Mouse (Mus musculus) layer of hippocampus, adult 2 months (tissue): ENCODE measurements around the gene Prr5. TPM values are rescaled to one million over a fixed set of nuclear protein-coding genes. Genes with fewer than 3 reads are reported as not detected.
"Not testable (repeated sequence)": the region's sequence is repeated elsewhere in the genome, so short reads cannot be mapped to it uniquely, and the experiment has no call there.

Source experiments
- DNase-seq, 2 experiments: peaks; one replicate each; pipeline ENCODE4 v3.0.0; 2022; ENCODE audit warnings: low spot score in 2 of 2
- H3K27ac ChIP-seq: fragments of 200-600 bp; 2 replicates; pipeline ENCODE4 v1.8.1; 2022
- H3K4me3 ChIP-seq: fragments of 200-600 bp; 2 replicates; pipeline ENCODE4 v1.8.1; 2022; ENCODE audit warnings: mild to moderate bottlenecking
- CTCF ChIP-seq: fragments of 200-600 bp; conservative IDR thresholded peaks from 2 replicates; pipeline ENCODE4 v1.8.1; 2022; ENCODE audit warnings: antibody characterized with exemption, mild to moderate bottlenecking, moderate library complexity
- total RNA-seq, 2 experiments: library from RNA; stranded (reverse); gene quantifications; 2 replicates each; pipeline ENCODE4 v1.2.3; 2021

The Prr5 gene
- total RNA-seq, 2 experiments from 2014 or later: 15.5 to 16.9 TPM

DNA sequence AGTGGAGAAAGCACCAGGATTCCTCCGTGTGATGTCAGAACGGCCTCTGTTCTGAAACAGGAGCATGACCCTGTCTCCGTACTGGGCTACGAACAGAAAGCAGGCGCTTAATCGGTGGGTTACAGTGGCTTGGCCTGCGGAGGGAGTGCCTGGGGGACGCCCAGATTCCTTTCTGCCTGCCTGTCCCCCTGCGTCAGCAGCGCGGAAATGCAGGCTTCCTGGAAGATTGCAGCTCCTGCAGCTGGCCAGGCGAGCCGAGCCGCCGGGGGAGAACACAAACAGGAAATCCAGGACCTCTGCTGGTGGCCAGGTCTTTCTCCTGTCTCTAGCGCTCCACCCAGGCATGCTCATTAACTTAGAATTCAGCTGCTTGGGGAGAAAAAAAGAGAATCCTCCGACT is 45.3 kb downstream of the Prr5 start:
- peak overlapping the region; percentile 19; the same call in 1 of the 2 replicates for H3K4me3 ChIP-seq
- peak in 1 of 2 experiments; percentile 22 for DNase-seq
- TF ChIP-seq CTCF: peak; percentile 62
- H3K27ac ChIP-seq: peak overlapping the region; percentile 53; the same call in 1 of the 2 replicates

- no peak for TF ChIP-seq CTCF
- DNase-seq: no peak
- Histone ChIP-seq H3K27ac (peak overlapping the region; percentile 53; the same call in 1 of the 2 replicates), H3K4me3 (peak overlapping the region; percentile 19; the same call in 1 of the 2 replicates)
These were observed 45.7 kb downstream of the Prr5 start for GRCm38 (mm10) chr15:84715132-84715531.

DNA sequence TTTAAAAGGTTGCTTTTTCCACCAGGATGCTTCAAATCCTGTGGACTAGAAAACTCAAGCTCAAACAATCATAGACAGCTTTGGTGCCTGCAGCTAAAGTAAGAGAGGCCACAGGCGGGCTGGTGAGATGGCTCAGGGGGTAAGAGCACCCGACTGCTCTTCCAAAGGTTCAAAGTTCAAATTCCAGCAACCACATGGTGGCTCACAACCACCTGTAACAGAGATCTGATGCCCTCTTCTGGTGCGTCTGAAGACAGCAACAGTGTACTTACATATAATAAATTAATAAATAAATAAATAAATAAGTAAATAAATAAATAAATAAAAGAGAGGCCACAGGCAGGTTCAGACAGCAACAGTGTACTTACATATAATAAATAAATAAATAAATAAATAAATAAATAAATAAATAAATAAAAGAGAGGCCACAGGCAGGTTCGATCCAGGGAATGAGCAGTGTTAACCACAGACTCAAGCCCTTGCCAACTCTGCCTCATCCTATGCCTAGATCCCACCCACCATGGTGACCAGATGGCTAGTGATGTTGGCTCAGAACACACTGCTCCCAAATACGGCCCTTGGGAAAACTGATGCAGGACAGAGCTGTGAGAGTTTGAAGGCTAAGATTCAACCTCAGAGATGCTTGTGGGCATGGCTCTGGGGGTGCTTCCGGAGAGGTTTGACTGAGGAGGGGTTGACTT is 48.3 kb downstream of the Prr5 start:
- not testable (repeated sequence) for DNase-seq, H3K4me3 ChIP-seq, H3K27ac ChIP-seq
- TF ChIP-seq CTCF: peak; percentile 38

GRCm38 (mm10) chr15:84718785-84719184 is 49.4 kb downstream of the Prr5 start:
- Histone ChIP-seq H3K27ac (no peak overlapping the region), H3K4me3 (no peak overlapping the region)
- peak; percentile 36 for TF ChIP-seq CTCF
- no peak for DNase-seq

DNA sequence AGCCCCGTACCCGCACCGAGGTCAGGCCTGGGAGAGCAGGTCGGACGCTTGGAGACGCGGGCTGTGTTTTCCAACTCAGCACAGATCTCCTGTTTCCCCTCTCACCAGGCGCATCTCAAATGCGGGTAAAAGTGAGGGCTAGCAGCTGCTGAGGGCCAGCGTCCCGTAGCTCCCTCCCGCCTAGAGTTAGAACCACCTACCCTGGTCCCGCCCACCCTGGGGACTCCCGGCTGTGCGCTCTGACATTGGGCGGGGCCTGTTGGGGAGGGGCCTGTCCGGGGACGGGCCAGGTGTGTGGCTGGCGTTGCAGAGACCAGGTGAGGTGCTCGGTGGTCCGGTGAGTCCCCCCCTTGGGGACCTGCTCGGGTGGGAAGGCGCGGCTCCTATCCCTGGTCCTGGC is 50.4 kb downstream of the Prr5 start, which contains the start of gene Arhgap8:
TSS of gene Arhgap8 (plus strand) at position 262 of the 400 bp plus-strand sequence.
- Histone ChIP-seq H3K4me3 (peak within 1 kb of the TSS; percentile 32), H3K27ac (no peak within 1 kb of the TSS)
- DNase-seq: no peak

GRCm38 (mm10) chr15:84720291-84721204 is 51.1 kb downstream of the Prr5 start:
- H3K27ac ChIP-seq: no peak overlapping the region
- peak overlapping the region; percentile 32 for H3K4me3 ChIP-seq
- no peak for TF ChIP-seq CTCF
- DNase-seq: no peak

More for the DNA sequence above, 50.4 kb downstream of the Prr5 start, which contains the start of gene Arhgap8:
- TF ChIP-seq CTCF: no peak

GRCm38 (mm10) chr15:84723656-84724055 is 54.2 kb downstream of the Prr5 start:
- DNase-seq, H3K4me3 ChIP-seq, H3K27ac ChIP-seq: not testable (repeated sequence)

DNA sequence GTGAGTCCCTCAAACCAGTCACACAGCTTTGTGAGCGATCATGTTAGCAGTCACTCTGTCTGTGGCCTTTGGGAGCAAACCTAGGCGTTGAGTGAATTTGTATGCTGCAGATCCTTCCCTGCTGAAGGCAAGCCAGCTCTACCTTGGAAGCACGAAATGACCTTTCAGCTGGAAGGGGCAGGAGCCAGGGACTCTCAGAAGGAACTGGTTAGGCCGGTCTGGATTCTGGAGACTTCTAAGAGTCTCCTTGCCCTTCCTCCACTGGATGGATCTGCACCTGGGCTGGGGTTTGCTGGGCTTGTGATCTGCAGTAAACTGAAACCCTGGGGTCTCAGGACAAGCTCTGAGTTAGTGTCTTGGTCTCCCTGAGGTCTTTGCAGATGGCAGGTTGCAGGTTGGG is 54.8 kb downstream of the Prr5 start:
- no peak overlapping the region for H3K27ac ChIP-seq
- no peak for DNase-seq
- TF ChIP-seq CTCF: no peak
- H3K4me3 ChIP-seq: no peak overlapping the region

GRCm38 (mm10) chr15:84729685-84730084 is 60.3 kb downstream of the Prr5 start:
- DNase-seq: peak; percentile 16 to 49
- no peak overlapping the region for H3K27ac ChIP-seq
- H3K4me3 ChIP-seq: no peak overlapping the region
- no peak for TF ChIP-seq CTCF

DNA sequence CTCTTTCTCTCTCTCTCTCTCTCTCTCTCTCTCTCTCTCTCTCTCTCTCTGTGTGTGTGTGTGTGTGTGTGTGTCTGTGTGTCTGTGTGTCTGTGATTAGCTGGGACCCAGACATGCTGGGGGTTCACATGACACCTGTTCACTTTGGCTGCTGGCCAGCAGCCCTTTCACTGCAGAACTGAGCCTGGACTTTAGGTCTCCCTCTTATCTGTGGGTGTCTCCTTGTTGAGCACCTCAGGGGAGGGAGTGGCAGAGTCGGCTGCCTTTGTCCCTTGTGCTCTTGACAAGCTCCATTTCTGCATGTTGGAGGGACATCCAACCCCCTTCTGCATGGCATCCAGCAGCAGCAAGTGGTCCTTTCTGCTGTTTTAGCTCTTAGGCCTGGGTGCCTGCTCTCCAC is 61.5 kb downstream of the Prr5 start:
- Histone ChIP-seq H3K27ac (no peak overlapping the region), H3K4me3 (no peak overlapping the region)
- TF ChIP-seq CTCF: no peak
- DNase-seq: no peak

- Histone ChIP-seq H3K4me3 (no peak overlapping the region), H3K27ac (no peak overlapping the region)
- TF ChIP-seq CTCF: no peak
- no peak for DNase-seq
These were observed 62.4 kb downstream of the Prr5 start for GRCm38 (mm10) chr15:84731676-84732424.

DNA sequence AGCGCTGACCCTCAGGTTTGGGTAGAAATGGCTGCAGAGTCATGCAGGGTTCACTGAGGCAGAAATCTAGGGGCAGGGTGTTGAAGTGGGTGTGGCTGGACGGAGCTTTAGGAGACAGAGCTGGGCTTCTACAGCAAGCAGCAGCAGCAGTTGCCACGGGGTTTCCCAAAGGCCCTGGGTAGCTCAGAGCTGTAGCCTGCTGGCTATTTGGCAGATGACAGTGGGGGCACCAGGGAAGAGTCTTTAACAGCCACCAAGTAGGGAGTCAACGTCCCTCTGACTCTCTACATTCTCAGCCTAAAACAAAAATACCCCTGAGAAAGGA is 63.0 kb downstream of the Prr5 start:
- no peak for DNase-seq
- H3K27ac ChIP-seq: no peak overlapping the region
- H3K4me3 ChIP-seq: no peak overlapping the region
- TF ChIP-seq CTCF: no peak
